Mouse (Mus musculus) C2C12 (cell line): ENCODE measurements around the gene Spi1. TPM values are rescaled to one million over a fixed set of nuclear protein-coding genes. Genes with fewer than 3 reads are reported as not detected.
"Not testable (repeated sequence)": the region's sequence is repeated elsewhere in the genome, so short reads cannot be mapped to it uniquely, and the experiment has no call there.

Source experiments
- H3K27me3 ChIP-seq: one replicate; pipeline ENCODE4 v1.6.1; 2011; ENCODE audit not compliant: control insufficient read depth, insufficient read depth, insufficient read length
- H3K36me3 ChIP-seq: one replicate; pipeline ENCODE4 v1.6.1; 2011; ENCODE audit not compliant: control insufficient read depth, insufficient read depth
- H3K4me3 ChIP-seq: one replicate; pipeline ENCODE4 v1.5.1; 2011; ENCODE audit warnings: mild to moderate bottlenecking, control low read depth; ENCODE audit not compliant: poor library complexity, insufficient read depth, severe bottlenecking
- H3K79me2 ChIP-seq: one replicate; pipeline ENCODE4 v1.6.1; 2011; ENCODE audit not compliant: control insufficient read depth, insufficient read depth
- H3K79me3 ChIP-seq: one replicate; pipeline ENCODE4 v1.6.1; 2011; ENCODE audit warnings: low read depth, control low read depth
- H3ac ChIP-seq: one replicate; pipeline ENCODE3; 2011; ENCODE audit warnings: low read depth; ENCODE audit not compliant: control insufficient read depth, insufficient read length
- CEBPB ChIP-seq: IDR thresholded peaks from one replicate; pipeline ENCODE4 v1.6.1; 2011; ENCODE audit warnings: low read depth, mild to moderate bottlenecking, control low read depth, moderate library complexity
- CTCF ChIP-seq: IDR thresholded peaks from one replicate; pipeline ENCODE4 v1.5.1; 2011; ENCODE audit not compliant: control insufficient read depth, insufficient read depth, insufficient read length
- FOSL1 ChIP-seq: IDR thresholded peaks from one replicate; pipeline ENCODE4 v1.8.0; 2011; ENCODE audit warnings: mild to moderate bottlenecking, low read length; ENCODE audit not compliant: poor library complexity, insufficient read depth, severe bottlenecking
- MAX ChIP-seq: IDR thresholded peaks from one replicate; pipeline ENCODE4 v1.6.1; 2011; ENCODE audit warnings: mild to moderate bottlenecking, control low read depth
- MYOD1 ChIP-seq: IDR thresholded peaks from one replicate; pipeline ENCODE4 v1.6.1; 2011; ENCODE audit warnings: low read depth; ENCODE audit not compliant: control insufficient read depth, insufficient read length
- MYOG ChIP-seq: IDR thresholded peaks from one replicate; pipeline ENCODE4 v1.6.1; 2011; ENCODE audit not compliant: control insufficient read depth, insufficient read length; ENCODE audit errors: extremely low read depth
- USF1 ChIP-seq: IDR thresholded peaks from one replicate; pipeline ENCODE4 v1.6.1; 2011; ENCODE audit warnings: low read depth, mild to moderate bottlenecking, control low read depth, moderate library complexity
- long read RNA-seq, 2 experiments: library from polyadenylated mRNA; unstranded; transcript quantifications; one replicate each; pipeline ENCODE4 v2.0.0; 2019 to 2020
- polyA plus RNA-seq: library from polyadenylated mRNA; unstranded; fragments of >200 nt; fragmentation: generic; extraction: Trizol; gene quantifications from one replicate; pipeline ENCODE4 v1.2.1, GENCODE M21; 2012; ENCODE audit warnings: missing spikeins

The Spi1 gene
- polyA plus RNA-seq = not detected
- long read RNA-seq, experiment 1, partial matches to known transcripts = 0 of 1 reads
- long read RNA-seq, experiment 1, other reads (novel, unspliced or antisense) = 1 of 1 reads
- long read RNA-seq, experiment 2 = 0 reads

DNA sequence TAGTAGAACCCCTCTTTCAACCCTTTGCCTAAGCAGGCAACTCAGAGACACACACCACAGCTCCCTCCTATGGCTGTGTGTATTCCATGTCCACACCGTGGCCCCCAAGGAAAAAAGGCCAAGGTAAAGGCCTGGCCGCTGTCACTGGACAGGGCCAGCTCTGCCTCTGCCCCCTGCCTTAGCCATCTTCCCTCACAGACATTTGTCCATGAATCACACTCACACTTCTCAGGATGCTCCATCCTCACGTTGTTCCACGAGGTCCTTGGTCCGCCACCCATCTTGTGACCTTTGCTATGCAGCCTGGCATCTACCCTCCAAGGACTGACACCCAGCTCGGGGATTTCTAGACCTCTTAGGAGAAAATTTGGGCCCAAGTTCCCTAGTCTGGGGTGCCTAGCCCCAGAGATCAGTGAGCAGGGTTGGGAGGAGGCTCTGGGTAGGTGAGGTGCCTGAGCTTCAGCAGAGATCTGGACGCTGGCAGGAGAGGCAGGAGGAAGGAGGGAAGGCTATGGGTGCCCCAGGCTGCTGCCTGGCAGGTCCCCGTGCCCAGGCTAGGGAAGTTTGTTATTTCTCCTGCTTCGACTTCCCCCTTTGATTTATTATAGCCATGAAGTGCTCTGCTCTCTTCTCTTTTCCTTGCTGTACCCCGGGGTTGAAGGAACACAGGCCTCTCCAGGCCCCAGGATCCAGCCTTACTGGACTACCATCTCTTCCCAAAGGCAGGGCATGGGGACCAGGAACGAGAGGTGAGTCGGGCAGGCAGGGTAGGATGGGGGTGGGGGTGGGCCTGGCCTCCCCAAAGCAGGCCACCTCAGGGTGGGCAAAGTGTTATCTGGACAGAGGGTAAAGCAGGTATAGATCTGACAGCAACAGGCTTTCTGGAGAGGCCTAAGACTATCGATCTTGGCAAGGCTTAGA lies at the start of gene Spi1:
Gene Spi1, plus strand, starts transcription at position 616 of the 921 bp plus-strand sequence.
- H3K79me2 ChIP-seq = no peaks in the 10 kb centered on the region
- H3K79me3 ChIP-seq = no peaks in the 10 kb centered on the region
- peaks cover 15% of the 10 kb centered on the region for H3K27me3 ChIP-seq
- H3ac ChIP-seq = no peak within 1 kb of the TSS
- no peak within 1 kb of the TSS for H3K4me3 ChIP-seq
- H3K36me3 ChIP-seq = no peaks in the 10 kb centered on the region
- TF ChIP-seq FOSL1 (no peak), MYOD1 (no peak), MAX (no peak), CEBPB (no peak)

GRCm38 (mm10) chr2:91033000-91033399 lies 49.2 kb upstream of the Spi1 start:
- Histone ChIP-seq H3K79me2 (peaks cover 10% of the 10 kb centered on the region), H3K4me3 (no peak overlapping the region), H3K27me3 (no peaks in the 10 kb centered on the region), H3K79me3 (no peaks in the 10 kb centered on the region), H3K36me3 (no peaks in the 10 kb centered on the region), H3ac (no peak overlapping the region)
- TF ChIP-seq MAX (peak; percentile 87), FOSL1 (no peak), MYOG (no peak), USF1 (peak; percentile 73)

GRCm38 (mm10) chr2:91035385-91035784 lies 46.8 kb upstream of the Spi1 start, which contains the start of gene Rapsn:
Gene Rapsn (plus strand): TSS chr2:91035620.
- Histone ChIP-seq H3K79me3 (no peaks in the 10 kb centered on the region), H3K36me3 (no peaks in the 10 kb centered on the region), H3K4me3 (peak within 1 kb of the TSS; percentile 25), H3ac (peak within 1 kb of the TSS; percentile 52), H3K27me3 (no peaks in the 10 kb centered on the region), H3K79me2 (peaks cover 10% of the 10 kb centered on the region)
- TF ChIP-seq MAX (peak; percentile 89), FOSL1 (no peak), MYOG (no peak), MYOD1 (peak; percentile 100), USF1 (peak; percentile 93), CEBPB (no peak), CTCF (peak; percentile 57)

GRCm38 (mm10) chr2:91041786-91042185 lies 40.4 kb upstream of the Spi1 start:
- Histone ChIP-seq H3K79me3 (no peaks in the 10 kb centered on the region), H3ac (no peak overlapping the region), H3K4me3 (no peak overlapping the region), H3K79me2 (no peaks in the 10 kb centered on the region), H3K36me3 (no peaks in the 10 kb centered on the region), H3K27me3 (no peaks in the 10 kb centered on the region)
- TF ChIP-seq CEBPB = no peak
- no peak for TF ChIP-seq MYOG
- TF ChIP-seq CTCF = no peak
- no peak for TF ChIP-seq USF1

- Histone ChIP-seq H3ac (no peak overlapping the region), H3K79me2 (no peaks in the 10 kb centered on the region), H3K27me3 (no peaks in the 10 kb centered on the region), H3K79me3 (no peaks in the 10 kb centered on the region), H3K4me3 (no peak overlapping the region), H3K36me3 (no peaks in the 10 kb centered on the region)
- TF ChIP-seq MYOD1 (no peak), CEBPB (no peak), MAX (no peak), FOSL1 (no peak), CTCF (no peak), USF1 (no peak), MYOG (no peak)
Observed at GRCm38 (mm10) chr2:91042651-91043398, 39.4 kb upstream of the Spi1 start.

- H3K79me3 ChIP-seq = no peaks in the 10 kb centered on the region
- no peaks in the 10 kb centered on the region for H3K36me3 ChIP-seq
- TF ChIP-seq MYOD1 (no peak), USF1 (no peak)
- no peaks in the 10 kb centered on the region for H3K27me3 ChIP-seq
- no peak overlapping the region for H3ac ChIP-seq
- no peaks in the 10 kb centered on the region for H3K79me2 ChIP-seq
- no peak overlapping the region for H3K4me3 ChIP-seq
Observed at GRCm38 (mm10) chr2:91044727-91045126, 37.5 kb upstream of the Spi1 start.

DNA sequence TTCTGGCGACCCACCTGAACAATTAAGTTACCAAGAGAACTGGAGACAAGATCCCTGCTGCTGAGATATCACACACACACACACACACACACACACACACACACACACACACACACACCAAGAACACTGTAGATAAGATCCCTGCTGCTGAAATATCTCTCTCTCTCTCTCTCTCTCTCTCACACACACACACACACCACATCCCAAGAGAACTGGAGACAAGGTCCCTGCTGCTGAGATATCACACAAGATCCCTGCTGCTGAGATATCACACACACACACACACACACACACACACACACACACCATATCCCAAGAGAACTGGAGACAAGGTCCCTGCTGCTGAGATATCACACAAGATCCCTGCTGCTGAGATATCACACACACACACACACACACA lies 36.4 kb upstream of the Spi1 start:
- not testable (repeated sequence) for H3K4me3 ChIP-seq, H3K27me3 ChIP-seq, H3ac ChIP-seq, H3K79me2 ChIP-seq, H3K79me3 ChIP-seq, H3K36me3 ChIP-seq
